Mouse (Mus musculus): ENCODE results near the gene Ppp1r7.
"Not testable (repeated sequence)": the region's sequence is repeated elsewhere in the genome, so short reads cannot be mapped to it uniquely, and the experiment has no call there.

Ppp1r7 gene

GRCm38 (mm10) chr1:93342648-93343503 is at the start of gene Ppp1r7, which contains the start of gene Pask:
Gene Ppp1r7 (plus strand): TSS chr1:93342854.
Gene Pask (minus strand): TSS chr1:93343482.
- peak; percentile 91 to 93 for DNase-seq (ENCODE audit: low read depth in 2 of 2, low spot score in 2 of 2)

- not testable (repeated sequence) for DNase-seq (ENCODE audit: low read depth in 2 of 2, low spot score in 2 of 2)
Observed at GRCm38 (mm10) chr1:93294491-93294890, 48.2 kb upstream of the Ppp1r7 start.

- DNase-seq (ENCODE audit: low read depth in 2 of 2, low spot score in 2 of 2): no peak
Observed at GRCm38 (mm10) chr1:93299791-93300190, 42.9 kb upstream of the Ppp1r7 start.

- no peak for DNase-seq (ENCODE audit: low read depth in 2 of 2, low spot score in 2 of 2)
Observed at GRCm38 (mm10) chr1:93300578-93300977, 42.1 kb upstream of the Ppp1r7 start.

- peak; percentile 64 to 66 for DNase-seq (ENCODE audit: low read depth in 2 of 2, low spot score in 2 of 2)
Observed at GRCm38 (mm10) chr1:93305581-93306337, 36.9 kb upstream of the Ppp1r7 start, which contains the start of gene Mterf4. Gene Mterf4 (minus strand): TSS chr1:93305915.

GRCm38 (mm10) chr1:93323973-93324372 is 18.7 kb upstream of the Ppp1r7 start:
- no peak for DNase-seq (ENCODE audit: low read depth in 2 of 2, low spot score in 2 of 2)

GRCm38 (mm10) chr1:93326446-93326845 is 16.2 kb upstream of the Ppp1r7 start:
- DNase-seq (ENCODE audit: low read depth in 2 of 2, low spot score in 2 of 2): no peak

GRCm38 (mm10) chr1:93334621-93335020 is 8.0 kb upstream of the Ppp1r7 start:
- no peak for DNase-seq (ENCODE audit: low read depth in 2 of 2, low spot score in 2 of 2)

- peak; percentile 86 to 89 for DNase-seq (ENCODE audit: low read depth in 2 of 2, low spot score in 2 of 2)
Observed at GRCm38 (mm10) chr1:93343504-93344047, 922 bp downstream of the Ppp1r7 start.

GRCm38 (mm10) chr1:93347176-93347575 is 4.5 kb downstream of the Ppp1r7 start:
- DNase-seq (ENCODE audit: low read depth in 2 of 2, low spot score in 2 of 2): no peak

GRCm38 (mm10) chr1:93349701-93350100 is 7.0 kb downstream of the Ppp1r7 start:
- no peak for DNase-seq (ENCODE audit: low read depth in 2 of 2, low spot score in 2 of 2)

GRCm38 (mm10) chr1:93352724-93353123 is 10.1 kb downstream of the Ppp1r7 start:
- DNase-seq (ENCODE audit: low read depth in 2 of 2, low spot score in 2 of 2): no peak

- no peak for DNase-seq (ENCODE audit: low read depth in 2 of 2, low spot score in 2 of 2)
Observed at GRCm38 (mm10) chr1:93362661-93363060, 20.0 kb downstream of the Ppp1r7 start.

- DNase-seq (ENCODE audit: low read depth in 2 of 2, low spot score in 2 of 2): no peak
Observed at GRCm38 (mm10) chr1:93365641-93366040, 23.0 kb downstream of the Ppp1r7 start.

- DNase-seq (ENCODE audit: low read depth in 2 of 2, low spot score in 2 of 2): no peak
Observed at GRCm38 (mm10) chr1:93373665-93374064, 31.0 kb downstream of the Ppp1r7 start, which contains the start of gene Ano7. Gene Ano7 (plus strand): TSS chr1:93373930.

- no peak for DNase-seq (ENCODE audit: low read depth in 2 of 2, low spot score in 2 of 2)
Observed at GRCm38 (mm10) chr1:93377307-93377706, 34.7 kb downstream of the Ppp1r7 start.

- no peak for DNase-seq (ENCODE audit: low read depth in 2 of 2, low spot score in 2 of 2)
Observed at GRCm38 (mm10) chr1:93379117-93379516, 36.5 kb downstream of the Ppp1r7 start.

GRCm38 (mm10) chr1:93387198-93387597 is 44.5 kb downstream of the Ppp1r7 start:
- no peak for DNase-seq (ENCODE audit: low read depth in 2 of 2, low spot score in 2 of 2)

GRCm38 (mm10) chr1:93388906-93389305 is 46.3 kb downstream of the Ppp1r7 start:
- DNase-seq (ENCODE audit: low read depth in 2 of 2, low spot score in 2 of 2): no peak

GRCm38 (mm10) chr1:93401191-93402052 is 58.8 kb downstream of the Ppp1r7 start:
- DNase-seq (ENCODE audit: low read depth in 2 of 2, low spot score in 2 of 2): no peak

- DNase-seq (ENCODE audit: low read depth in 2 of 2, low spot score in 2 of 2): no peak
Observed at GRCm38 (mm10) chr1:93403403-93403802, 60.7 kb downstream of the Ppp1r7 start.

Data from CD8-positive naive resting alpha-beta T cell, adult 2 months (primary cell).